ENCODE assay signal across 20 mouse cellular contexts in genomic region chr4:45243211-45243902, GRCm38 (mm10). TPM values are rescaled to one million over a fixed set of nuclear protein-coding genes. Genes with fewer than 3 reads are reported as not detected.
DNase-seq lines count a peak whose midpoint lies in the region; ATAC-seq lines count a peak whose summit lies in the region.
"Had no signal": no experiment of that assay in that cellular context is flagged by ENCODE, and none has a peak within 500 bp of the region (broad histone marks: within the 10 kb centered on the region; RNA-seq: fewer than 3 reads in every experiment).

No protein-coding gene starts in this region.

- no peaks in the 10 kb centered on the region for H3K36me3 ChIP-seq in erythroblast, embryonic 14.5 days (ENCODE audit: control insufficient read depth)
- no peaks in the 10 kb centered on the region for H3K36me3 ChIP-seq in hindbrain, embryonic 10.5 days
- no peaks in the 10 kb centered on the region for H3K36me3 ChIP-seq in hindbrain, embryonic 14.5 days (replicated peaks; ENCODE audit: control insufficient read depth, insufficient read depth)
- H3K36me3 ChIP-seq: forebrain, embryonic 15.5 days; hindbrain, embryonic 12.5 days had no signal

- ATAC-seq in erythroblast, adult 5-6 weeks (replicated peaks; ENCODE audit: low FRiP score, poor library complexity, severe bottlenecking), result no peak
- ATAC-seq in hindbrain, embryonic 14.5 days (ENCODE audit: low FRiP score), result no peak
- ATAC-seq in megakaryocyte progenitor cell, adult 5-6 weeks (replicated peaks; ENCODE audit: poor library complexity), result peak; percentile 93
- ATAC-seq: activated CD4-positive, CD25-positive, alpha-beta regulatory T cell, adult 4 months; forebrain, embryonic 15.5 days had no signal

- peaks cover 29% of the 10 kb centered on the region for H3K4me1 ChIP-seq in erythroblast, embryonic 14.5 days (ENCODE audit: control insufficient read depth)
- H3K4me1 ChIP-seq in hindbrain, embryonic 10.5 days (replicated peaks), result peaks cover 14% of the 10 kb centered on the region
- H3K4me1 ChIP-seq in hindbrain, embryonic 14.5 days (replicated peaks; ENCODE audit: control insufficient read depth, insufficient read depth, low read length), result no peaks in the 10 kb centered on the region
- H3K4me1 ChIP-seq: forebrain, embryonic 15.5 days had no signal

- DNase-seq in hindbrain, embryonic 10.5 days (ENCODE audit: low spot score), result no peak
- DNase-seq in hindbrain, embryonic 14.5 days (ENCODE audit: low spot score), result no peak
- DNase-seq in liver, result peak; percentile 65
- DNase-seq in kidney, postnatal 4 days, result no peak
- no peak for DNase-seq in adipocyte (ENCODE audit: low spot score)
- DNase-seq: adrenal gland, postnatal 25 days; cerebellum, adult 8-10 months; lung, embryonic 14.5 days; lung, postnatal 4 days; midbrain, embryonic 14.5 days; retina, postnatal 1 day; right cerebral cortex, postnatal 4 days; thymus, postnatal 36 days had no signal

- 65% methylated on average over 15 of the region's 15 CpGs for WGBS in hindbrain, embryonic 10.5 days
- 66% methylated on average over 15 of the region's 15 CpGs for WGBS in hindbrain, embryonic 14.5 days

- peak overlapping the region; percentile 45; the same call in 1 of the 2 replicates for H3K27ac ChIP-seq in hindbrain, embryonic 10.5 days
- H3K27ac ChIP-seq in hindbrain, embryonic 14.5 days, result no peak overlapping the region
- H3K27ac ChIP-seq: forebrain, embryonic 15.5 days; hindbrain, embryonic 12.5 days; layer of hippocampus, adult 2 months had no signal

- no peak overlapping the region for H3K4me2 ChIP-seq in hindbrain, embryonic 14.5 days (replicated peaks)
- H3K4me2 ChIP-seq: forebrain, embryonic 15.5 days; hindbrain, embryonic 12.5 days; lung, embryonic 14.5 days had no signal

- no peaks in the 10 kb centered on the region for H3K27me3 ChIP-seq in erythroblast, embryonic 14.5 days (ENCODE audit: control insufficient read depth)
- no peaks in the 10 kb centered on the region for H3K27me3 ChIP-seq in hindbrain, embryonic 10.5 days (ENCODE audit: insufficient read depth, poor library complexity, severe bottlenecking)
- no peaks in the 10 kb centered on the region for H3K27me3 ChIP-seq in hindbrain, embryonic 14.5 days (ENCODE audit: control insufficient read depth, insufficient read depth, low read length)
- H3K27me3 ChIP-seq: forebrain, embryonic 15.5 days; hindbrain, embryonic 12.5 days had no signal

- no peak overlapping the region for H3K9ac ChIP-seq in hindbrain, embryonic 14.5 days
- H3K9ac ChIP-seq: forebrain, embryonic 15.5 days; hindbrain, embryonic 12.5 days; lung, embryonic 14.5 days had no signal

- H3K9me3 ChIP-seq in erythroblast, embryonic 14.5 days (ENCODE audit: control insufficient read depth, low read length), result no peaks in the 10 kb centered on the region
- H3K9me3 ChIP-seq in hindbrain, embryonic 10.5 days, result no peaks in the 10 kb centered on the region
- no peaks in the 10 kb centered on the region for H3K9me3 ChIP-seq in hindbrain, embryonic 14.5 days (ENCODE audit: control insufficient read depth, low read length)
- H3K9me3 ChIP-seq: forebrain, embryonic 15.5 days; hindbrain, embryonic 12.5 days had no signal

- H3K4me3 ChIP-seq in erythroblast, embryonic 14.5 days (replicated peaks), result peak overlapping the region; percentile 20
- no peak overlapping the region for H3K4me3 ChIP-seq in hindbrain, embryonic 10.5 days
- no peak overlapping the region for H3K4me3 ChIP-seq in hindbrain, embryonic 14.5 days (replicated peaks; ENCODE audit: low read length)
- H3K4me3 ChIP-seq: forebrain, embryonic 15.5 days; hindbrain, embryonic 12.5 days; layer of hippocampus, adult 2 months had no signal

RNA-seq across cellular contexts. Expression of gene Trmt10b, which starts 53.6 kb away (rescaled TPM):
- polyA plus RNA-seq in erythroblast, embryonic 14.5 days (2012), result 0.08 and 0.09 TPM in 2 replicates
- 9.0 and 10.7 TPM in 2 replicates for total RNA-seq in erythroblast, adult 5-6 weeks (2015; ENCODE audit: low replicate concordance)
- total RNA-seq in erythroblast, adult 5-6 weeks (2017; ENCODE audit: low replicate concordance), result 3.6 and 5.7 TPM in 2 replicates
- 19.7 and 22.1 TPM in 2 replicates for polyA plus RNA-seq in hindbrain, embryonic 10.5 days (2016; fragmentation: Nextera tagmentation; extraction: Ambion mirVana)
- polyA plus RNA-seq in hindbrain, embryonic 14.5 days (2014; fragmentation: Nextera tagmentation; extraction: Ambion mirVana), result 21.4 and 25.0 TPM in 2 replicates
- 17.3 TPM in 2 replicates for total RNA-seq in megakaryocyte progenitor cell, adult 5-6 weeks (2015)
- 21.9 and 25.7 TPM in 2 replicates for total RNA-seq in megakaryocyte progenitor cell, adult 5-6 weeks (2017)

RNA-seq across cellular contexts. Expression of gene Frmpd1, which starts 58.7 kb away (rescaled TPM):
- polyA plus RNA-seq in erythroblast, embryonic 14.5 days (2012), result 0.01 TPM in 1 of 2 replicates, not detected in the other
- total RNA-seq in erythroblast, adult 5-6 weeks (2015; ENCODE audit: low replicate concordance), result not detected in 2 replicates
- total RNA-seq in erythroblast, adult 5-6 weeks (2017; ENCODE audit: low replicate concordance), result not detected in 2 replicates
- polyA plus RNA-seq in hindbrain, embryonic 10.5 days (2016; fragmentation: Nextera tagmentation; extraction: Ambion mirVana), result 1.5 and 1.8 TPM in 2 replicates
- 2.3 and 2.4 TPM in 2 replicates for polyA plus RNA-seq in hindbrain, embryonic 14.5 days (2014; fragmentation: Nextera tagmentation; extraction: Ambion mirVana)
- not detected in 2 replicates for total RNA-seq in megakaryocyte progenitor cell, adult 5-6 weeks (2015)
- not detected in 2 replicates for total RNA-seq in megakaryocyte progenitor cell, adult 5-6 weeks (2017)
- polyA plus RNA-seq: activated CD4-positive, CD25-positive, alpha-beta regulatory T cell, adult 4 months had no signal

Comparison
In these comparisons a context has a peak if more than half of its experiments do, and no peak if none do; other contexts are left out.
1. RNA of gene Trmt10b, which starts 53.6 kb away (polyA plus RNA-seq): 19.7 to 22.1 TPM in hindbrain, embryonic 10.5 days and 21.4 to 25.0 TPM in hindbrain, embryonic 14.5 days; 0.08 to 0.09 TPM in erythroblast, embryonic 14.5 days; every median in the first group is over 10 times any median in the second.